Mouse (Mus musculus): Measurements from ENCODE around the gene Zfp219. TPM values are rescaled to one million over a fixed set of nuclear protein-coding genes. Genes with fewer than 3 reads are reported as not detected.

Zfp219 gene
- polyA plus RNA-seq, 1 experiment from 2014 or later = 20.1 TPM

DNA sequence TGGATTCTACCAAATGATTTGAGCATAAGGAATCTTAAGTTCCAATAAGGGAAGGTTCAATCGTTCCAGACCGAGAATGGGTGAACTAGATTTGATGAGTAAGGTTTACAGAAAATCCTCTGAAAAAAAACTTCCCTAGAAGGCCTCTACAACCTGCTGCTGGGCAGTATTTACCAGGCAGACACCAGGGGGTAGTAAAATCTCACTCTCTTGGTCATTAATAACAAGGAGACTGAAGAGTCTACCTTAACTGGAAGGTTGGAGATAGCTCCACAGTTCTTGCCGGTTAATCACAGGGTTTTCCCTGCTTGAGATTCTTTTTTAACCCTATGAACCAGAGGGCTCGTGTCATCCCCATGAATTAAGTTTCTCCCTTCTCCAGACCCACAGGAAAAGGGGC, 37.3 kb downstream of the Zfp219 start:
- H3K4me1 ChIP-seq (replicated peaks; ENCODE audit: control insufficient read depth, insufficient read depth, low read length) = peaks cover 20% of the 10 kb centered on the region; the same call in 1 of the 2 replicates
- no peak for ATAC-seq (ENCODE audit: low read depth)
- H3K4me2 ChIP-seq (ENCODE audit: low read depth, low read length) = no peak overlapping the region
- H3K27me3 ChIP-seq (ENCODE audit: control insufficient read depth, insufficient read depth, low read depth, low read length) = no peaks in the 10 kb centered on the region
- no peak overlapping the region for H3K4me3 ChIP-seq (ENCODE audit: low read length)
- no peak overlapping the region for H3K27ac ChIP-seq (ENCODE audit: low read length)
- no peaks in the 10 kb centered on the region for H3K9me3 ChIP-seq (ENCODE audit: control insufficient read depth, low read length)
- 64% methylated on average over 4 of the region's 4 CpGs for WGBS
- 0 out of 2 replicates have a peak overlapping the region, but pooled peaks have one; percentile 87 for H3K9ac ChIP-seq (ENCODE audit: low read length)
- peaks cover 10% of the 10 kb centered on the region; the same call in 1 of the 2 replicates for H3K36me3 ChIP-seq (ENCODE audit: control insufficient read depth, insufficient read depth, low read length)

- Histone ChIP-seq H3K4me3 (ENCODE audit: low read length) (no peak overlapping the region), H3K27ac (ENCODE audit: low read length) (no peak overlapping the region)
- WGBS = 70% methylated on average over 3 of the region's 3 CpGs
Observed at GRCm38 (mm10) chr14:51979252-51979651, 41.3 kb downstream of the Zfp219 start.

DNA sequence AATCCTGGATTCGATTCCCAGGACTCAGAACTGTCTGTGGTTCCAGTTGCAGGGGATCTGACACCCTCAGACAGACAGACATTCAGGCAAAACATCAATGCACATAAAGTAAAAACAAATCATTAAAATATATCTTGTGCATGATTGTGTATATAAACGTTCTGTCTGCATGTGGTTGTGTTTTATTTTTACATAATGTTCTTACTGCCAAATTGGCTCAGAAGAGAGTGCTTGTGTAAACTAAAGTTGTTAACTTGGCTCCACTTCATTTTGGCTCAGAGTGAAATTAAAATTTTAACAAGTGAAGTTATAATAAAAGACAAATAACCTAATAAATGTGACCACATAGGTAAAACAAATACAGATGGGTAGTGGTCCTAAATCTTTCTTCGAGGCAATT, 53.1 kb downstream of the Zfp219 start:
- H3K4me3 ChIP-seq (ENCODE audit: low read length) = no peak overlapping the region
- H3K27ac ChIP-seq (ENCODE audit: low read length) = no peak overlapping the region
- H3K4me1 ChIP-seq (replicated peaks; ENCODE audit: control insufficient read depth, insufficient read depth, low read length) = 0 out of 2 replicates have a peak, but pooled peaks cover 2% of the 10 kb centered on the region
- no peak overlapping the region for H3K4me2 ChIP-seq (ENCODE audit: low read depth, low read length)
- no peaks in the 10 kb centered on the region for H3K36me3 ChIP-seq (ENCODE audit: control insufficient read depth, insufficient read depth, low read length)
- WGBS = 62% methylated on average over 3 of the region's 3 CpGs
- H3K27me3 ChIP-seq (ENCODE audit: control insufficient read depth, insufficient read depth, low read depth, low read length) = no peaks in the 10 kb centered on the region
- no peaks in the 10 kb centered on the region for H3K9me3 ChIP-seq (ENCODE audit: control insufficient read depth, low read length)
- H3K9ac ChIP-seq (ENCODE audit: low read length) = no peak overlapping the region
- peak; percentile 57 for ATAC-seq (ENCODE audit: low read depth)

More at GRCm38 (mm10) chr14:51979252-51979651, 41.3 kb downstream of the Zfp219 start:
- no peaks in the 10 kb centered on the region for H3K27me3 ChIP-seq (ENCODE audit: control insufficient read depth, insufficient read depth, low read depth, low read length)
- H3K4me2 ChIP-seq (ENCODE audit: low read depth, low read length) = no peak overlapping the region
- no peaks in the 10 kb centered on the region for H3K36me3 ChIP-seq (ENCODE audit: control insufficient read depth, insufficient read depth, low read length)
- no peak for ATAC-seq (ENCODE audit: low read depth)
- H3K4me1 ChIP-seq (replicated peaks; ENCODE audit: control insufficient read depth, insufficient read depth, low read length) = peaks cover 7% of the 10 kb centered on the region; the same call in 1 of the 2 replicates
- no peak overlapping the region for H3K9ac ChIP-seq (ENCODE audit: low read length)
- no peaks in the 10 kb centered on the region for H3K9me3 ChIP-seq (ENCODE audit: control insufficient read depth, low read length)

DNA sequence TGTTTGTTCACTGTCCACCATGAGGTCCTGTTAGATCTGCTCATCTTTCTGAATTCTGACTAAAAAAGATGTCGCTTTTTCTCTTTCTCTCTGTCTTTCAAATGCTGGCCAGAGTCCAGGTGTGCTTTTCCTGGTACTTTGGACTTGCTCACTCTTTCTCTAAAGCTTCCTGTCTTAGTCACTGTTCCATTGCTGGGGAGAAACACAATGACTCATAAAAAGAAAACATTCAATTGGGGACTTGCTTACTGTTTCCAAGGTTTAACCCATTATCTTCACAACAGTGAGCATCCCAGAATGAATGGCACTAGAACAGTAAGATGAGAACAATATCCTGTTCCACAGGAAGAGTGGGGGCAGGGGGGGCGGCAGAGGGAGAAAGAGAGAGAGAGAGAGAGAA, 60.2 kb downstream of the Zfp219 start:
- WGBS = 87% methylated on average over 2 of the region's 2 CpGs

More for the DNA sequence above, 60.2 kb downstream of the Zfp219 start:
- no peak overlapping the region for H3K9ac ChIP-seq (ENCODE audit: low read length)
- no peaks in the 10 kb centered on the region; the same call in 1 of the 2 replicates for H3K4me1 ChIP-seq (replicated peaks; ENCODE audit: control insufficient read depth, insufficient read depth, low read length)
- H3K27me3 ChIP-seq (ENCODE audit: control insufficient read depth, insufficient read depth, low read depth, low read length) = no peaks in the 10 kb centered on the region
- no peaks in the 10 kb centered on the region for H3K36me3 ChIP-seq (ENCODE audit: control insufficient read depth, insufficient read depth, low read length)
- no peak overlapping the region for H3K27ac ChIP-seq (ENCODE audit: low read length)
- no peak for ATAC-seq (ENCODE audit: low read depth)
- no peak overlapping the region for H3K4me2 ChIP-seq (ENCODE audit: low read depth, low read length)
- 0 out of 2 replicates have a peak, but pooled peaks cover 5% of the 10 kb centered on the region for H3K9me3 ChIP-seq (ENCODE audit: control insufficient read depth, low read length)
- H3K4me3 ChIP-seq (ENCODE audit: low read length) = no peak overlapping the region

Other genes starting within 250 kb of the Zfp219 start
- gene Ang4, start 247.1 kb downstream of the Zfp219 start, polyA plus RNA-seq (2015; fragmentation: Nextera tagmentation; extraction: Ambion mirVana) = not detected in 2 replicates
- gene AY358078, start 220.7 kb downstream of the Zfp219 start, polyA plus RNA-seq (2015; fragmentation: Nextera tagmentation; extraction: Ambion mirVana) = not detected in 2 replicates
- gene Ear6, start 167.0 kb downstream of the Zfp219 start, polyA plus RNA-seq (2015; fragmentation: Nextera tagmentation; extraction: Ambion mirVana) = not detected in 2 replicates
- 33.5 and 40.4 TPM in 2 replicates for gene Mettl17, start 135.9 kb downstream of the Zfp219 start, polyA plus RNA-seq (2015; fragmentation: Nextera tagmentation; extraction: Ambion mirVana)
- gene Slc39a2, start 127.8 kb downstream of the Zfp219 start, polyA plus RNA-seq (2015; fragmentation: Nextera tagmentation; extraction: Ambion mirVana) = 0.25 and 0.43 TPM in 2 replicates
- 93.3 and 109 TPM in 2 replicates for gene Ndrg2, start 106.6 kb downstream of the Zfp219 start, polyA plus RNA-seq (2015; fragmentation: Nextera tagmentation; extraction: Ambion mirVana)
- gene Tppp2, start 102.3 kb downstream of the Zfp219 start, polyA plus RNA-seq (2015; fragmentation: Nextera tagmentation; extraction: Ambion mirVana) = not detected in 2 replicates
- gene Rnase13, start 98.0 kb downstream of the Zfp219 start, polyA plus RNA-seq (2015; fragmentation: Nextera tagmentation; extraction: Ambion mirVana) = not detected in 2 replicates
- 95.0 and 98.4 TPM in 2 replicates for gene Arhgef40, start 36.0 kb downstream of the Zfp219 start, polyA plus RNA-seq (2015; fragmentation: Nextera tagmentation; extraction: Ambion mirVana)
- 0.21 and 0.34 TPM in 2 replicates for gene Tmem253, start 5.1 kb downstream of the Zfp219 start, polyA plus RNA-seq (2015; fragmentation: Nextera tagmentation; extraction: Ambion mirVana)
- not detected in 2 replicates for gene Olfr221, start 21.7 kb upstream of the Zfp219 start, polyA plus RNA-seq (2015; fragmentation: Nextera tagmentation; extraction: Ambion mirVana)
- 603 and 612 TPM in 2 replicates for gene Hnrnpc, start 83.3 kb upstream of the Zfp219 start, polyA plus RNA-seq (2015; fragmentation: Nextera tagmentation; extraction: Ambion mirVana)
- 57.8 and 59.1 TPM in 2 replicates for gene Rpgrip1, start 90.0 kb upstream of the Zfp219 start, polyA plus RNA-seq (2015; fragmentation: Nextera tagmentation; extraction: Ambion mirVana)
- 51.8 and 55.8 TPM in 2 replicates for gene Supt16, start 176.7 kb upstream of the Zfp219 start, polyA plus RNA-seq (2015; fragmentation: Nextera tagmentation; extraction: Ambion mirVana)
- 32.6 and 33.8 TPM in 2 replicates for gene Chd8, start 237.0 kb upstream of the Zfp219 start, polyA plus RNA-seq (2015; fragmentation: Nextera tagmentation; extraction: Ambion mirVana)